Mouse (Mus musculus): ENCODE measurements around the gene Smim15. TPM values are rescaled to one million over a fixed set of nuclear protein-coding genes. Genes with fewer than 3 reads are reported as not detected.

Gene Smim15
- polyA plus RNA-seq, 1 experiment from 2014 or later: 90.2 TPM

DNA sequence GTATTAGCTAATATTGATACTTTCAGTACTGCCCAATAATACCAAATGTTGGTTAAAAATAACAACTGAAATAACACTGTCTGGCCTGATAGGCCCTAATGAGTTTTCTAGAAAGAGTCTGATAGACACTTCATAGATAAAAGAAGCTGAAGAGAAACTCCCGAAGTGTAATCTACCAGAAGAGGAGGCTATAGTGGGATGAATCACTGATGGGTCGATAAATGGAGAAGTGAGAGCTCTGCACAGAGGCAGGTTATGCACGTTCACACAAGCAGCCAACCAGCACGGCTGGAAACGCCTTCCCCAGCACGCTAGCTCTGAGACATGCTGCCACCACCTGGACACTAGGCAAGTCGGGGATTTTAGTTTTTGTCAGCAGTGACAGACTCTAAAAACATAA, 2.9 kb upstream of the Smim15 start:
- Histone ChIP-seq H3K9me3 (replicated peaks; ENCODE audit: low read length) (no peaks in the 10 kb centered on the region), H3K9ac (ENCODE audit: low read depth, low read length) (no peak overlapping the region), H3K4me1 (replicated peaks; ENCODE audit: insufficient read depth, low read length) (peaks cover 19% of the 10 kb centered on the region; the same call in 1 of the 2 replicates), H3K27me3 (ENCODE audit: insufficient read depth, low read length) (no peaks in the 10 kb centered on the region), H3K36me3 (ENCODE audit: insufficient read depth, low read length) (no peaks in the 10 kb centered on the region), H3K27ac (no peak overlapping the region), H3K4me2 (ENCODE audit: low read length) (peak overlapping the region; percentile 25; the same call in 1 of the 2 replicates), H3K4me3 (replicated peaks; ENCODE audit: low read depth, low read length) (no peak overlapping the region)
- ATAC-seq (replicated peaks; ENCODE audit: low FRiP score, low read depth) (no peak), DNase-seq (ENCODE audit: low spot score) (peak; percentile 89)
- 3% methylated on average over 7 of the region's 7 CpGs for WGBS
- peak; percentile 74 for TF ChIP-seq CTCF (IDR thresholded peaks at IDR 0.05; ENCODE audit: low read depth)

DNA sequence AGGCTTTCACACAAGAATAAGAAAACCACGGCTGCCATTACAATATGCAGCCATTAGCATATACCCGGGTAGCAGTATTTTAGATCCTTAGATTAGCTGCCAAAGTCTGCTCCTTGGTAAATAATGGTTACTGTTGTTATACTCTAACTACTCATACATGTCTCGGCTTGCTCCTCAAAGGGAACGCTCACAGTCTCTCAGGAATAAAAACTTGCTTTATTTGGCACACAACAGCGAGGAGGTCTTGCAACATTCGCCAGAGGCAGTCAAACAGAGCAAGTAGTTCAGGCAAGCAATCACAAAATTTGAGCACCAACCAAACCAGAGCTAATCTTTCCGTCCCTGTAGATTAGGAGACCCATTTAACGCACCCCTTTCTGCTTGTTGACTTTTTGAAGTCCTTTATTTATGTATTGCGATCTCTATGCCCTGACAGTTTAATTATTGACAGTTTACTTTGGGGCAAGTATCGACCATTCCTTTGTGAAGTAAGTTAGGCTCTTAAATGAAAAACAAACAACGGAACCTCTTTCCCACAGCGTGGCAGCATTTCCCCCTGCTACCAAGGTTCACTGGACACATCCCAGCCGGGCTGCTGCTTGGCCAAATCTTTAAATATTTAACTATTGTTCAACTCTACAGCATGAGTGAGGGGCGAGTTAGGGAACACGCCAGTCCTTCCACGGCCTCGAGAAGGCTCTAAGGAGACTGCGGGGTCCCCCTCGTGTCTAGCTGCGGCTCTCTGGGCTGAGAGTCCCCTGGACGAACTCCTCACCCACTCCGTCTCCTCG, 620 bp upstream of the Smim15 start:
- H3K4me1 ChIP-seq (replicated peaks; ENCODE audit: insufficient read depth, low read length): peaks cover 19% of the 10 kb centered on the region; the same call in 1 of the 2 replicates
- H3K4me3 ChIP-seq (replicated peaks; ENCODE audit: low read depth, low read length): peak overlapping the region; percentile 95
- ATAC-seq (replicated peaks; ENCODE audit: low FRiP score, low read depth) (peak; percentile 65), DNase-seq (ENCODE audit: low spot score) (peak; percentile 83)
- H3K27me3 ChIP-seq (ENCODE audit: insufficient read depth, low read length): no peaks in the 10 kb centered on the region
- WGBS: 1% methylated on average over 23 of the region's 23 CpGs
- H3K27ac ChIP-seq: peak overlapping the region; percentile 99
- H3K9me3 ChIP-seq (replicated peaks; ENCODE audit: low read length): no peaks in the 10 kb centered on the region
- peak; percentile 24; the same call in 1 of the 2 replicates for TF ChIP-seq CTCF (IDR thresholded peaks at IDR 0.05; ENCODE audit: low read depth)
- peak overlapping the region; percentile 90 for H3K4me2 ChIP-seq (ENCODE audit: low read length)
- peak overlapping the region; percentile 97 for H3K9ac ChIP-seq (ENCODE audit: low read depth, low read length)
- H3K36me3 ChIP-seq (ENCODE audit: insufficient read depth, low read length): no peaks in the 10 kb centered on the region

DNA sequence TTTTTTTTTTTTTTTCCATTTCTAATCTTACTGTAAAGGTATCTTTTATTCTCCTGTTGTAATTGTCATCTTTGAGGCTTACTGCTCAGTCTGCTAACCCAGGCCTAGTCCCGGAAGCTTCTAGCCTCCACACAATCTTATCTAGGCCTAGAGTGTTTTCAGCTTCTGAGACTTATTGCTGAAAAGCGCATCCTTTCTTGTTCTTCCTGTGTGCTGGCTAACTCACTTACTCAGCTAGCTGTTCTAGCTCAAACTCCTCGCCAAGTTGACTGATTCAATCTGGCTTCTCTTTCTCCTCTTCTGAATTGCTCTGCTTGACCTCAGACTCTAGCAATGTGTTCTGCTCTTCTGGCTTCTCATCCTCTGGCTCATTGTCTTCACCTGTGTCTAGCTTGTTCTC, 1.4 kb downstream of the Smim15 start:
- no peak for ATAC-seq (replicated peaks; ENCODE audit: low FRiP score, low read depth)
- H3K9ac ChIP-seq (ENCODE audit: low read depth, low read length): 0 out of 2 replicates have a peak overlapping the region, but pooled peaks have one; percentile 10
- 76% methylated on average over 3 of the region's 3 CpGs for WGBS
- H3K27ac ChIP-seq: no peak overlapping the region
- peaks cover 18% of the 10 kb centered on the region; the same call in 1 of the 2 replicates for H3K4me1 ChIP-seq (replicated peaks; ENCODE audit: insufficient read depth, low read length)
- no peak overlapping the region for H3K4me3 ChIP-seq (replicated peaks; ENCODE audit: low read depth, low read length)
- H3K27me3 ChIP-seq (ENCODE audit: insufficient read depth, low read length): no peaks in the 10 kb centered on the region
- H3K4me2 ChIP-seq (ENCODE audit: low read length): peak overlapping the region; percentile 24; the same call in 1 of the 2 replicates
- H3K9me3 ChIP-seq (replicated peaks; ENCODE audit: low read length): no peaks in the 10 kb centered on the region
- TF ChIP-seq CTCF (IDR thresholded peaks at IDR 0.05; ENCODE audit: low read depth): no peak
- no peak for DNase-seq (ENCODE audit: low spot score)
- no peaks in the 10 kb centered on the region for H3K36me3 ChIP-seq (ENCODE audit: insufficient read depth, low read length)

GRCm38 (mm10) chr13:108046071-108046470, 1.8 kb downstream of the Smim15 start:
- Histone ChIP-seq H3K27me3 (ENCODE audit: insufficient read depth, low read length) (no peaks in the 10 kb centered on the region), H3K9me3 (replicated peaks; ENCODE audit: low read length) (no peaks in the 10 kb centered on the region), H3K36me3 (ENCODE audit: insufficient read depth, low read length) (no peaks in the 10 kb centered on the region), H3K4me1 (replicated peaks; ENCODE audit: insufficient read depth, low read length) (peaks cover 15% of the 10 kb centered on the region; the same call in 1 of the 2 replicates), H3K9ac (ENCODE audit: low read depth, low read length) (0 out of 2 replicates have a peak overlapping the region, but pooled peaks have one; percentile 10), H3K4me3 (replicated peaks; ENCODE audit: low read depth, low read length) (no peak overlapping the region), H3K27ac (0 out of 2 replicates have a peak overlapping the region, but pooled peaks have one; percentile 8), H3K4me2 (ENCODE audit: low read length) (peak overlapping the region; percentile 24; the same call in 1 of the 2 replicates)
- no peak for TF ChIP-seq CTCF (IDR thresholded peaks at IDR 0.05; ENCODE audit: low read depth)
- 89% methylated on average over 3 of the region's 3 CpGs for WGBS
- ATAC-seq (replicated peaks; ENCODE audit: low FRiP score, low read depth) (no peak), DNase-seq (ENCODE audit: low spot score) (no peak)

DNA sequence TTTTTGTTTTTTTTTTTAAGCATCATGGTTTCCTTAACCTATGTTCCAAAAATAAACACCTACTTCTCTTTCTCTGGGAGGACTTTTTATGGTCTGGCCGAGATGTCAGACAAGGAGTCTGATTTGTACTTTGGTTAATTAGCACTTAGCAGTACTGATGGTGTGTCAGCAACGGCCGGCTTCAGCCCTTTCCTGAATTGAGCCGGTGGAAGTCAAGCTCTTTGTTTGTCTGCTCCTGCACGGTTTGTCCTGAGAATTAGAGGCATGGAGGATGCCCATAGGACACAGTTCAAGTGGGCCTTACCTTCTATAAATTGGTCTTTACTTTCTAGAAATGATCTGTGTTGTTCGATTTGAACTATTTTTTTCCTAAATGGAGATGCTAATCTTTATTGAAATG, 2.6 kb downstream of the Smim15 start:
- Histone ChIP-seq H3K4me2 (ENCODE audit: low read length) (no peak overlapping the region), H3K27ac (no peak overlapping the region), H3K36me3 (ENCODE audit: insufficient read depth, low read length) (no peaks in the 10 kb centered on the region), H3K4me3 (replicated peaks; ENCODE audit: low read depth, low read length) (no peak overlapping the region), H3K4me1 (replicated peaks; ENCODE audit: insufficient read depth, low read length) (peaks cover 11% of the 10 kb centered on the region; the same call in 1 of the 2 replicates), H3K9ac (ENCODE audit: low read depth, low read length) (no peak overlapping the region), H3K27me3 (ENCODE audit: insufficient read depth, low read length) (no peaks in the 10 kb centered on the region), H3K9me3 (replicated peaks; ENCODE audit: low read length) (no peaks in the 10 kb centered on the region)
- 51% methylated on average over 6 of the region's 6 CpGs for WGBS
- no peak for ATAC-seq (replicated peaks; ENCODE audit: low FRiP score, low read depth)
- no peak for TF ChIP-seq CTCF (IDR thresholded peaks at IDR 0.05; ENCODE audit: low read depth)
- no peak for DNase-seq (ENCODE audit: low spot score)

GRCm38 (mm10) chr13:108047364-108047763, 3.1 kb downstream of the Smim15 start:
- H3K4me1 ChIP-seq (replicated peaks; ENCODE audit: insufficient read depth, low read length): peaks cover 10% of the 10 kb centered on the region; the same call in 1 of the 2 replicates
- no peak overlapping the region for H3K4me3 ChIP-seq (replicated peaks; ENCODE audit: low read depth, low read length)
- no peak for DNase-seq (ENCODE audit: low spot score)
- TF ChIP-seq CTCF (IDR thresholded peaks at IDR 0.05; ENCODE audit: low read depth): no peak
- H3K9ac ChIP-seq (ENCODE audit: low read depth, low read length): no peak overlapping the region
- no peak overlapping the region for H3K27ac ChIP-seq
- no peaks in the 10 kb centered on the region for H3K36me3 ChIP-seq (ENCODE audit: insufficient read depth, low read length)
- ATAC-seq (replicated peaks; ENCODE audit: low FRiP score, low read depth): no peak
- H3K27me3 ChIP-seq (ENCODE audit: insufficient read depth, low read length): no peaks in the 10 kb centered on the region
- no peak overlapping the region for H3K4me2 ChIP-seq (ENCODE audit: low read length)
- 80% methylated on average over 6 of the region's 6 CpGs for WGBS
- H3K9me3 ChIP-seq (replicated peaks; ENCODE audit: low read length): no peaks in the 10 kb centered on the region
